Mouse (Mus musculus) erythroblast, embryonic 14.5 days (primary cell): Measurements from ENCODE around the gene Tent2. TPM values are rescaled to one million over a fixed set of nuclear protein-coding genes. Genes with fewer than 3 reads are reported as not detected.

ENCODE experiments used
- H3K27me3 ChIP-seq: 2 replicates; pipeline ENCODE4 v1.6.1; 2012; ENCODE audit warnings: inconsistent platforms; ENCODE audit not compliant: control insufficient read depth
- H3K36me3 ChIP-seq: 2 replicates; pipeline ENCODE4 v1.6.1; 2012; ENCODE audit warnings: mild to moderate bottlenecking, inconsistent platforms; ENCODE audit not compliant: control insufficient read depth
- H3K4me1 ChIP-seq: 2 replicates; pipeline ENCODE4 v1.6.1; 2012; ENCODE audit warnings: inconsistent platforms; ENCODE audit not compliant: control insufficient read depth
- H3K4me3 ChIP-seq: replicated peaks from 2 replicates; pipeline ENCODE3; 2012; ENCODE audit warnings: moderate library complexity, mild to moderate bottlenecking, inconsistent platforms
- H3K9me3 ChIP-seq: 2 replicates; pipeline ENCODE4 v1.6.1; 2012; ENCODE audit warnings: low read length, inconsistent platforms, mixed read lengths; ENCODE audit not compliant: control insufficient read depth
- GATA1 ChIP-seq: IDR thresholded peaks from 2 replicates; pipeline ENCODE4 v1.6.1; 2012; ENCODE audit warnings: low read length, inconsistent platforms, mixed read lengths
- TAL1 ChIP-seq: IDR thresholded peaks from 3 replicates; pipeline ENCODE4 v1.6.1; 2012; ENCODE audit warnings: low read length, inconsistent platforms, mixed read lengths
- polyA plus RNA-seq: library from polyadenylated mRNA; stranded (reverse); fragments of >175 nt; gene quantifications from 2 replicates; pipeline ENCODE4 v1.2.3, GENCODE M21; 2012

Gene Tent2
- polyA plus RNA-seq, 1 experiment, result 1.5 TPM

DNA sequence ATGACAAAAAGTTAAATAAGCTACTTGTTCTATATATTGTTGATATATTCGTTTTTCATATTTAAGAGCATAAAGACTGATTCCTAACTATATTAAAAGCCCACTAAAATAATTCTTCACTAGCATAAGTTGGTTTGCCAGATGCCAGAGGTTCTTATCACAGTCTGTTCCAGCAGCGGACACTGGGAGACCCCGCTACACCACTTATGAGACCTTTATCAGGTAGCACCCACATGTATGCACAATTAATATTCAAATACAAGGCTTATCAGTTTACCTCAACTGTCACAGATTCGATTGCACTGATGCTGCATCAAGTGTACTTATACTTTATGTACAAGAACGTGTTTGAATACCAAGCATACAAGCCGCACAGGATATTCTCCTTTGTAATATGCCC, 33.9 kb downstream of the Tent2 start:
- Histone ChIP-seq H3K36me3 (peaks cover 66% of the 10 kb centered on the region), H3K4me1 (no peaks in the 10 kb centered on the region), H3K27me3 (no peaks in the 10 kb centered on the region), H3K4me3 (no peak overlapping the region), H3K9me3 (no peaks in the 10 kb centered on the region)
- TF ChIP-seq GATA1, result no peak
- TF ChIP-seq TAL1, result no peak

DNA sequence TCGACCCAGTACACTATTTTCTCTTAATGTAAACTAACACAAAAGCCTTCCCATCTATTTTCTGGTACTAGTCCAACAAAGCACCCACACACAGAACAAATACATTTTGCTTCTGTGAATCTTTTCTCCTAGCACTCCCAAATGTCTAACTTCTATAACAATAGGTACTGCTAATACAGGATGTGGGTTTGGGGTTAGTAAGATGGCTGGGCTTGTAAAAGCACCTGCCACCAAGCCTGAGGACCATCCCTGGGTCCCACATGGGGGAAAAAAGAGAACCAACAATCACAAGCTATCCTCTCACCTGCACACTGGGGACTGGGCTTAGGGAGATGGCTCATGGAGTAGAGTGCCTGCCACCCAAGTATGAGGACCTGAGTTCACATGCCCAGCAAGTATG, 38.9 kb downstream of the Tent2 start:
- H3K27me3 ChIP-seq, result no peaks in the 10 kb centered on the region
- peaks cover 84% of the 10 kb centered on the region for H3K36me3 ChIP-seq
- no peaks in the 10 kb centered on the region for H3K4me1 ChIP-seq
- no peak for TF ChIP-seq TAL1
- TF ChIP-seq GATA1, result no peak
- H3K9me3 ChIP-seq, result no peaks in the 10 kb centered on the region
- no peak overlapping the region for H3K4me3 ChIP-seq

DNA sequence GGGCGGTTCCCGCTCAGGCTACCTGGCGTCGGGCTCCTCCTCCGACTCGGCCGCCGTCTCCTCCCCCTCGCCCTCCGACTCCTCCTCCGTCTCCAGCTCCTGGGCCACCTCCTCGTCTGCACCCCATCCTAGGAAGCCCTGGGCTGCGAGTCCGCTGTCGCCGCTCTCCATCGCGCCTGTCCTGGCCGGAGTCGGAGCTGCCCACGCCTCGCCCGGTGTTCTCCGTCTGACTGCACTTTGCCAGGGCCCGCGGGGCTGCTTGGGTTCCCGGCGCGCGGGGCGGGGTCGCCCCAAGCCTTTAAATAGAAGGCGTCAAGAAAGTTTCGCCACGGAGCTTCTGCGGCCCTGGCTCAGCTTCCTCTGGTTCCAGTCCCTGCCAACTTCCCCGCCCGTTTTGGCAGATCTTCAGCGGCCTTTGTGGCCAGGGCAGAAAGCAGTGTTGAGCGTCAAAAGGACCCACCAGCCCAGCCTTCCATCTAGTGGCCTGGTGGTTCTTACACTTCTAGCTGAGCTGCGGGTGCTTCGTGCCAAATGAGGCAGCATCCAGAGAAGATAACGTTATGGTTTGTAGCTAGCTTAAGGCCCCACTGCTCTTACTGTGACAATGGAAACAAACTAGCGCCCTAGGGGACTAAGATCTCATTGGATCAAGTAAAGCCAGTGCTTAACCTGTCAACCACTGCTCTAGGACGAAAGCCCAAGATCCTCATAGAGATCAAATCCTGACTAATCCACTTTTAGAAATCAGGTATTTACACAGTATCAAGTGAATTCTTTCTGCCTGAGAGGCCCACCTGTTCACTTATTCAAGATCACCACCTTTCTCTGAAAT, 47.6 kb downstream of the Tent2 start, which contains the start of gene Cmya5:
Gene Cmya5 (minus strand): TSS at position 389 of the 832 bp plus-strand sequence.
- H3K9me3 ChIP-seq, result no peaks in the 10 kb centered on the region
- H3K4me3 ChIP-seq, result peak within 1 kb of the TSS; percentile 50
- TF ChIP-seq TAL1 (no peak), GATA1 (no peak)

DNA sequence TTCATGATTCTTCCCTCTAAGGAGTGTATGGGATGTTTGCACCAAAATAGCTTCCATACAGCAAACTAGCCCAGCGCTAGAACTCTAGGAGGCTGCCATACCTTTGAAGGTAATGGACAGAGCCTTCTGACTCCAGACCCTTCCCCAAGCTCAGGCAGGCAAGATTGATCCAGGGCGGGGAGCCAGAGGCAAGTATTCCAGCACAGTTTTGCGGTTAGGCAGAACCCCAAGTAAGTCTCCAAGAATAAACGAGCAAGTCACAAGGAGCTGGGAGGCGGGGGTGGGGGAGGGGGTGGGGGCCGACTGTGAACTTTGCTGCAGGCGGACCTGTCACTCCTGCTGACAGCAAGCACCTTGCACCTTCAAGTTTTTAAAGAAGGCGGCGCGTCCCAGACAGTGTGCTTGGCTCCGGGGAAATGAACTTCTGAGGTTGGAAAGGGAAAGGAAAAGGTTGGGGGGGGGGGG, 48.3 kb downstream of the Tent2 start:
- TF ChIP-seq GATA1, result no peak
- TF ChIP-seq TAL1, result no peak
- H3K36me3 ChIP-seq, result peaks cover 16% of the 10 kb centered on the region
- H3K27me3 ChIP-seq, result no peaks in the 10 kb centered on the region; the same call in 1 of the 2 replicates
- H3K4me1 ChIP-seq, result peaks cover 8% of the 10 kb centered on the region
- H3K9me3 ChIP-seq, result no peaks in the 10 kb centered on the region
- no peak overlapping the region for H3K4me3 ChIP-seq

More for the DNA sequence above, 47.6 kb downstream of the Tent2 start, which contains the start of gene Cmya5:
- no peaks in the 10 kb centered on the region; the same call in 1 of the 2 replicates for H3K27me3 ChIP-seq
- H3K36me3 ChIP-seq, result peaks cover 23% of the 10 kb centered on the region
- peaks cover 8% of the 10 kb centered on the region for H3K4me1 ChIP-seq

DNA sequence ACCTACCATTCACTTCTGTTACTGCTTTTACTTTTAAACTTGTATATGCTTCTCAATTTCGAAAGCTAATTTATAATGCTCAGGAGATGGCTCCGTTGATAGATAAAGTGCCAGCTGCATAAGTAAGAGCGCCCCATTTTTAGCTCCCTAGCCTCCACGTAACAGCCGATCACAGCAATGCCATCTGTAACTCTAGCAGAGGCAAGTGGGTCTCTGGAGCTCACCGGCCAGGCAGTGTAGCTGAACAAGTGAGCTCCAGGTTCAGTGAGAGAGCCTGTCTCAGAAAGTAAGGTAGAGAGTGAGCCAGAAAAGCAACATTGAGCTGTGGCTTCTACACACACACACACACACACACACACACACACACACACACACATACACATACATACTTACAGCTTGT, 51.0 kb downstream of the Tent2 start:
- Histone ChIP-seq H3K9me3 (no peaks in the 10 kb centered on the region), H3K27me3 (no peaks in the 10 kb centered on the region; the same call in 1 of the 2 replicates), H3K4me3 (no peak overlapping the region), H3K36me3 (peaks cover 6% of the 10 kb centered on the region), H3K4me1 (peaks cover 8% of the 10 kb centered on the region)
- TF ChIP-seq GATA1, result no peak
- TF ChIP-seq TAL1, result no peak

DNA sequence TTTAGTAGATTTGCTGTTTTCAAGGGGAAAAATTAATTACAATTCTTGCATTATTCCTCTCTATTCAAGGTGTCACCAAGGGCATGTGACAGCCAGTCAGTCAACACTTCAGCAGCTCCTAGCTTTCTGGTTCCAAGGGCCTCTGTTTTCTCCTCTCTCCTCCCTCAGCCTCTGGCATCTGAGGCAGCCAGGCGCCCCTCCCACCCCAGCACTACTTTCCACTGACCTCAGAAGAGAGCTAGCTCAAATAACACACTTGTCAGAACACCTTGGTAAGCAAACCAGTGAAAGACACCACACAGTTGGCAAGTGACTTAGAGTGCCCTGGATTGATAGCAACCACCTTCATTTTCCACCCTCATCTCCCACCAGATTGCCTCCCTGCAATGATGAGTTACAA, 54.1 kb downstream of the Tent2 start:
- H3K4me1 ChIP-seq, result no peaks in the 10 kb centered on the region
- H3K36me3 ChIP-seq, result no peaks in the 10 kb centered on the region
- TF ChIP-seq TAL1 (no peak), GATA1 (no peak)
- no peaks in the 10 kb centered on the region for H3K9me3 ChIP-seq
- H3K27me3 ChIP-seq, result no peaks in the 10 kb centered on the region
- no peak overlapping the region for H3K4me3 ChIP-seq

DNA sequence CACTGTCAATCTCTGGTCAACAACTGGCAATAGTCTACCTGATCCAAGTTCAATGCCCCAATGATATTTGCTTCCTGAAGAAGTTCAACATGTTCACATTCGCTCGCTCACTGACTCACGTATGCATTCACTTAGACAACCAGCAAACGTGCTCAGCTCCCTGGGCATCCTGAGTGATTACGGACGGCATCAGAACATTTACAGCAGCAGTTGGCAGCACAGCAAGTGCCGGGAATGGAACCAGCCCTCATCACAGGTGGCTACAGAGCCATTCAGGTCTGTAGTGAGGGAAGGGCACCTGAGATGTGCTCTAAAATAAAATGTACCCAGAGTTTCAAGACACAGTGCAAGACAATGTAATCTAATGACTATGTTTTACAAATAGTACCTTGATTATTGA, 55.1 kb downstream of the Tent2 start:
- Histone ChIP-seq H3K36me3 (no peaks in the 10 kb centered on the region), H3K27me3 (no peaks in the 10 kb centered on the region), H3K4me3 (no peak overlapping the region), H3K9me3 (no peaks in the 10 kb centered on the region), H3K4me1 (no peaks in the 10 kb centered on the region)
- TF ChIP-seq TAL1 (no peak), GATA1 (no peak)

DNA sequence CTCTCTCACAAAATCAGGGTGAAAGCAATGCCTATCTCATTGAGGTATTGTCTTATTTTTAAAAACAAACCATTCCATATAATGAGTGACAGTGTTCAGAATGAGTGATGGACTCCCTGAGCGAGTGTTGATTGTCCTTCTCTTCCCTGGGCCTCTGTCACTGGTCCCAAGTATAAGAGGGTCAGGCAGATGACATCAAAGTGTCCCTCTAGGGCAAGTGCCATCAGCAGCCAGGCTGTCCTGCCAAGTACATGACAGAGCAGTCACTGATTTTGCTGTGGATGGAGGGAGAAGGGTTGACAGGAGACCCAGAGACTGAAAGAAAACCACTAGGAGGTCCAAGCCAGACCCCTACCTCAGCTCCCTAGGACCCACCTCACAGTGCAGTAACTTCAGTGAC, 55.9 kb downstream of the Tent2 start:
- H3K9me3 ChIP-seq, result no peaks in the 10 kb centered on the region
- TF ChIP-seq GATA1, result no peak
- no peak for TF ChIP-seq TAL1
- no peaks in the 10 kb centered on the region for H3K4me1 ChIP-seq
- no peak overlapping the region for H3K4me3 ChIP-seq
- no peaks in the 10 kb centered on the region for H3K36me3 ChIP-seq
- no peaks in the 10 kb centered on the region for H3K27me3 ChIP-seq

DNA sequence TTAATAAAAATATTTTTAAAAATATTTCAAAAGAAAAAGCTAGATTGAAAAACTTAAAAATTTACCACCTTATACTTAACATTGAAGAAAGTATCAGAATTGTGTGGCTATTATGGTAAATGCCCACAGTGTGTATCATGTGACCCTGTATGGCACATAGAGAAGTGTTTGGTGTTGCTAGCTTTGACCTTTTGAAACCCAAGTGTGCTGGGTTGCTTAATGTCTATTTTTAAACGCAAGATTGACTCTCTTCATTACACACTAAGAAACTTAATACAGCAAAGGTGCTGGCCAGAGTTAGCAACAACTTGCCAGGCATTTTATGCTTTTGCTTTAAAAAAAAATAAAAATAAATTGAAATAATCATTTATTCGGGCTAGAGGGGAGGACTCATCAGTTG, 56.7 kb downstream of the Tent2 start:
- H3K4me1 ChIP-seq, result no peaks in the 10 kb centered on the region
- H3K36me3 ChIP-seq, result no peaks in the 10 kb centered on the region
- no peaks in the 10 kb centered on the region for H3K27me3 ChIP-seq
- no peaks in the 10 kb centered on the region for H3K9me3 ChIP-seq
- TF ChIP-seq GATA1 (no peak), TAL1 (no peak)
- H3K4me3 ChIP-seq, result no peak overlapping the region
